Mouse (Mus musculus) urinary bladder, postnatal 25 days (tissue): ENCODE measurements around the gene Catsper1.
"Not testable (repeated sequence)": the region's sequence is repeated elsewhere in the genome, so short reads cannot be mapped to it uniquely, and the experiment has no call there.

ENCODE experiments used
- DNase-seq: peaks from one replicate; pipeline ENCODE4 v3.0.0; 2022; ENCODE audit warnings: low spot score

Catsper1 gene

DNA sequence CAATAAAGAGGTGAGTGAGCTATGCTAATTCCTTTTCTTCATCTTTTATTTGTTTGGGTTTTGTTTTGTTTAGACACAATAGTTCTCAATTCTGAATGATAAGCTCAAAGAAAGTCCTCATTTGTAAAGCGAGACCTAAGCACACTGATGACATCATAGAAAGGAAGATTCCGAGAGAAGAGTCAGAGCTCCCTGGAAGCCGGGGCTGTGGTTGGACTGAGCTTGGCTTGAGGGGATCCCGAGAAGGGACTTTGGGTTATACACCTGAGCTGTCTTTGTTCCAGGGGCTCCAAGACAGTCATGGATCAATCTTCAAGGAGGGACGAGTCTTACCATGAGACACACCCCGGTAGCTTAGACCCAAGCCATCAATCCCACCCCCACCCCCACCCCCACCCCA is at the start of gene Catsper1:
Catsper1 (plus strand) TSS at position 301 of the 400 bp plus-strand sequence.
- no peak for DNase-seq

DNA sequence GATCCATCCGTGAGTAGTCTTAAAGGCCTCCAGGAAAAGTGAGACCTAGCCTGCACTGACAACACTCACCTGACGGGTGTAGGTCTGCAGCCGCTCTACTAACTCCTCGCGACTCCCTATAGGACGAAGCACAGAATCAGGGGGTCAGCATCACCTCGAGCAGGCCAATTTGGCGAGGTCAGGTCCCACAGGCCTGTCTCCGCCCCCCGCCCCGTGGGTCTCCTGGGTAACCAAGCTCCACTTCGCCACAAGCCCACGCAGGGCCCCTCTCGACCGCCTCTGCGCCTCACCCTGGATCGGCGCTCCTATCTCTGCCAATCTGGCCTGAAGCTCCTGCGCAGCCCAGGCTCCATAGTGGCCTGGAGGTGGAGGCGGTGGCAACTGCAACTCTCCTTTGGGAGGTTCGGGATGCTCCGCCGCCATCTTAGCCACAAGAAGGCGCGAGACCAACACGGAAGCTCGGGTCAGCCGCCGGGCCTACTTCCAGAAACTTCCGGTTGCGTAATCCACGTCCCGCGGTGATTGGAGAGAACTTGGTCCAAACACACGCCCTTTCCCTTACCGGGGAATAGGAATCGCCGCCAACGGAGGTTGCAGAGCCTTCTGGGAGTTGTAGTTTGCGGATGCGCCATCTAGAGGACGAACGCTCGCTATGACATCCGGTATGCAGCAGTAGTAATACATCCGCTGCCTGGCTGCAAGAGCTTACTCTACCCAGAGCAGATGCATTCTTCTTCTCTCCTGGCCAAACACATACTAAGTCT is 40.4 kb upstream of the Catsper1 start, which contains the start of gene Sf3b2:
Sf3b2 (minus strand) TSS at position 484 of the 764 bp plus-strand sequence.
- peak; percentile 93 for DNase-seq

DNA sequence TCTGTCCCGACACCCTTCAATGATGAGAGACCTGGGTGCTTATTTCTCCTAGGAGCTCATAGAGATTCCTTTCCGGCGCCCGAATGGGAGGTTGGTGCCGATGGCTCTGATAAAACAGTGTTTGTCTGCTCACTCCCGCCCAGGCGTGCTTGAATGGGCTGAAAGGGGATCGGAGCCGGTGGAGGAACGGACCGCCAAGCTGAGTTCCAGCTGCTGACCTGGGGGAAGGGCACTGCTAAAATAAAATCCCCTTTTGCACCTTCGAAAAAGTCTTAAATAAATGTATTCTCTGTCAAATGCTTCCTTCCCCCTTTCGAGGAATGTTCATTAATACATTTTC is 39.8 kb upstream of the Catsper1 start:
- DNase-seq: no peak

DNA sequence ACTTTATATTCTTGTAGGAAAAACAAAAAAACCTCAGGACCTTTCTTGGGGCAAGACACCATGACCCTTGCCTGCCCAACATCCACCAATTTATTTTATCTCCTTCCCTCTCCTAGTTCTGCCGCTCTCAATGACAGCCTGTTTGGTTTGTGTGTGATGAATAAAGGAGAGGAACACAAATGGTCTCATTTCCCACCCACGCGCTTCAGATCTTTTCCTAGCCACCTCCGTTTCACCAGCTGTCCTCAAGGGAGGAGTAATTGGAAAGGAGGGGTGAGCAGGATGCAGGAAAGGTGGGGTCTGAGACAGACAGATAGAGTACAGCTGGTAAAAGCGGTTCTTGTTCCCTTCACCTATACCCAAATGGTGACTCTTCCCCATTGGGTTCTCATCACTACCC is 38.9 kb upstream of the Catsper1 start:
- DNase-seq: no peak

DNA sequence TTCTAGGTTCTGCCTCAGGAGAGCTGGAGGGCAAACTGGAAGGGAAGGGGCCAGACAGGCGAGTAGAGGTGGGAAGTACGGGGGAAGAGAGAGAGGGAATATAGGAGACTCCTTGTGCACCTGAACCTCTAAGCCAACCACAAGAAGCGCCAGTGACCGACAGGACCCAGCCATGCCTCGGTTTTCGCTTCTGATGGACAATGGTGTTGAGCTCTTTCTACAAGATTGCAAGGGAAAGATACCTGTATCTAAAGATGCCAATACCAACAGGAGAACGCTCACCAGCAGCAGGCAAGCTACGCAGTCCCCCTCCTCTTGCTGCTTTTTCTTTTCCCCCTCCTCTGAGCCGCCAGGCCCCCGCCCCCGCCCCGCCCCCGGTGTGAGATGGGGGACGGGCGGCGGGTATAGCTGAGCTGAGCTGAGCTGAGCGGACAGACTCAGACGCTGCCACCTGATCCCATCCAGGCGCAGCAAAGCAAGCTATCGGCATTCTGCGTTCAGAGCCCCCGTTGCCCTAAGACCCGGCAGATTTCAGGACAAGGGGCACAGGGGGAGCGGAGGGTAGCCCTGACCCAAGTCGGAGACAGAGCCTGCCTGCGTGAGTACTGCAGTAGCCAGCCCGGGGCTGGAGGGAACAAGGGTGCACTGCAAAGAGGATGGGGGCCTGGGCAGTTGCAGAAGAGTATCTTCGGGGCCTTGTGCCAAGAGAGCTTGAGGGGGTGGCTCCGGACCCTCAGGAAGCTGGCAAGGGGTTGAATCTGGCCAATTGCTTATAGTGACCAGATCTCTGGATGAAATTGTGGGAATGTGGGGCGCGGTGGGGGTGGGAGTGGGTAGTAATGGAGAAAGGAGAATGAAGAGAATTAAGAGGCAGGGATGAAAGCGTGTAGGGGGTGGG is 37.4 kb upstream of the Catsper1 start, which contains the start of gene Gal3st3:
Gal3st3 (plus strand) TSS at position 429 of the 898 bp plus-strand sequence.
- DNase-seq: no peak

DNA sequence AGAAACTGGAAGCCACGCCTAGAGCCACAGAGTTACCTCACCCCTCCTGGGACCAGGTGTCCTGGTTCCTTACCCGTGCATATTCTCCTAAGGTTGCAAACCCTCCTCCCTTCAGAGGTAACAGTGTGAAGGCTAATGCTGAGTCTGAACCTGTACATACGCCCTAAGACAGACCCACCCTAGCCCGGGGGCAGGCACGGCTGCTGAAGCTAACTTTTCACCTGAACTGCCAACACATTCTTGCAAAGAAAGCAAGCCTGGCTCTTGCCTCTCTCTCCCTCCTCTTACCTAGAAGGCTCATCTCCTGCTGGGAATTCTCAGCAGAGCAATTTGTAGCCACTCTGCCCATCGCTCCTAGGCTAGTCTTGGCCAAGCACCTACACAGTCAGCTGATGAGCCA is 35.0 kb upstream of the Catsper1 start:
- no peak for DNase-seq

DNA sequence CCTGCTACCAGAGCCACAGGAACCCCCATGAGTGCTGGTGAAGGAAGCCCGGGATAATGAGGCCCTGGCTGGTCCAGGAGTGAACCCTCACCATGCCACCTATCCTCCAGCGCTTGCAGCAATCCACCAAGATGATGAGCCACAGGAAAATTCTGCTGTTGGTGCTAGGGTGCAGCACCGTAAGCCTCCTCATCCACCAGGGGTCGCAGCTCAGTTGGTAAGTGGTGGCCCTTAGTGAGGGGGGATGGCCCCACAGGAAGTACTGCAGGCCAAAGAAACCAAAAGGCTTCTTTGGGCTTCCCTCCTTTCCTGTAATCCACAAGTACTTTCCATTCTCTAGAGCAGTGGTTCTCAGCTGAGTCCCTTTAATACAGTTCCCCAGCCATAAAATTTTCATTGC is 33.1 kb upstream of the Catsper1 start:
- peak; percentile 33 for DNase-seq

DNA sequence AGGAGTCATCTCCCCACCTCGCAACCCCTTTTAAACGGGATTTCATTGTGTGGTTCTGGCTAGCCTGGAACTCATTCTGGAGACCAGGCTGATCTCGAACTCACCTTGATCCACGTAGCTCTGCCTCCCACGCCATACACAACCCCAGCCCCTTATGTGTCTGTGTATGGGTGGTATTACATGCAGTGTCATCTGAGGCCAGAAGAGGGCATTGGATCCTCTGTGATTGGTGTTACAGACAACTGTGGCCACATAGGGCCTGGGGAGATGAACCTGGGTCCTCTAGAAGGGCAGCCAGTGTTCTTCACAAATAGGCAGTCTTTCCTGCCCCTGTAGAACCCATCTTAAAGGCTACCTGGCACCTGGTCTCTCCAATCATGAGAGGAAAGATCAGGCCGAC is 29.3 kb upstream of the Catsper1 start:
- no peak for DNase-seq

DNA sequence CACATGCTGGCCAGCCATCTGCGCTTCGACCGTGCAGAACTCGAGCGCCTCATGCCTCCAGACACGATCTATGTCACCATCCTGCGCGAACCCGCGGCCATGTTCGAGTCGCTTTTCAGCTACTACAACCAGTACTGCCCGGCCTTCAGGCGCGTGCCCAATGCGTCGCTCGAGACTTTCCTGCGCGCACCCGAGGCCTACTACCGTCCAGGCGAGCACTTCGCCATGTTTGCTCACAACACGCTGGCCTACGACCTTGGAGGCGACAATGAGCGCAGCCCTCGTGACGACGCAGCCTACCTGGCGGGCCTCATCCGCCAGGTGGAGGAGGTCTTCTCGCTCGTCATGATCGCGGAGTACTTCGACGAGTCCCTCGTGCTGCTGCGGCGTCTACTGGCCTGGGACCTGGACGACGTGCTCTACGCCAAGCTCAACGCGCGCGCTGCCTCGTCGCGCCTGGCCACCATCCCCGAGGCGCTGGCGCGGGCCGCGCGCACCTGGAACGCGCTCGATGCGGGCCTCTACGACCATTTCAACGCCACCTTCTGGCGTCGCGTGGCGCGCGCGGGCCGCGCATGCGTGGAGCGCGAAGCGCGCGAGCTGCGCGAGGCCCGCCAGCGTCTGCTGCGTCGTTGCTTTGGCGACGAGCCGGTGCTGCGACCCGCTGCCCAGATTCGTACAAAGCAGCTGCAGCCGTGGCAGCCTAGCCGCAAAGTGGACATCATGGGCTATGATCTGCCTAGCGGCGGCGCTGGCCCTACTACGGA is 28.4 kb upstream of the Catsper1 start:
- DNase-seq: no peak

DNA sequence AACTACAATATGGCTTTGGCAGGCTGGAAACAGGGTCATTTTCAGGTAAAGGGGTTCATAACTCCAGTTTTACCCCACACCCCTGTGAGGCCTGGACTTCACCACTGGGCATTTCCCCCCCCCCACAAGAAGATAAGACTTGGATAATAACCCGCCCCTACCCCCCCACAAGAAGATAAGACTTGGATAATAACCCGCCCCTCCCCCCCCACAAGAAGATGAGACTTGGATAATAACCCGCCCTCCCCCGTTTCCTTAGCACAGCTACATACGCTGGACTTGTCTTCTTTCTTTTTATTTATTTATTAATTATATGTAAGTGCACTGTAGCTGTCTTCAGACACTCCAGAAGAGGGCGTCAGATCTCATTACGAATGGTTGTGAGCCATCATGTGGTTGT is 26.5 kb upstream of the Catsper1 start:
- DNase-seq: no peak

DNA sequence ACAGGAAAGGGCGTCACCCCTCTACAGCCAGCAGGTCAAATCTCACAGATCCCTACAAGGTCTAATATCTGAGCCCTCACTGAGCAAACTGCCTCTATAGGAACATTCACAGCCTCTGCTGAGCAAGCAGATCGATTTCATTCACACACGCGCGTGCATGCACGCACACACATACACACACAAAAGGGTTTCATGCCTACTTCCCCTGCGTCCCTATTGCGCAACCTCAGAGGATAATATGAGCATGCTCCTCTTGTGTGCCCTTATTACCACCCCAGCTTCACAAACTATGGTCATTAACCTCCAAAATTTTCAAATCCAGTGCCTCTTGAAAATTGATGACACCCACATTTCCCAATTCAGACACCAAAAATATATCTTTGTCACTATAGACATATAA is 22.4 kb upstream of the Catsper1 start:
- no peak for DNase-seq

DNA sequence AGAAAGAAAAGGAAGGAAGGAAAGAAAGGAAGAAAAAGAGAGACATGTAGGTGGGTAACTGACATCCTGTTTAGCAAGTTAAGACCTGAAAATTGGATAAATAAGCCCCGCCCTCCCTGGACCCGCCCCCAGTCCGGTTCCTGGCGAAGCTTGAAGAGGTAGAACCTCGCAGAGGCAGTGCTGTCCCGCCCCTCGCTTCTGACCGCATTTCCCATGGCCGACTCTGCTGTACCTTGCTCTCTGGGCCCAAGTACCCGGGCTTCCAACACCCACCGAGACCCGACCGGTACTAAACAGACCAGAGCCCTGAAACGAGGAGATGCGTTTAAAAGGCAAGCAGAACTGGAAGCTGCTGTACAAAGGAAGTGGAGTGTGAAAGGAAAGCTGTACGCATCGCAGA is 11.7 kb upstream of the Catsper1 start:
- no peak for DNase-seq

DNA sequence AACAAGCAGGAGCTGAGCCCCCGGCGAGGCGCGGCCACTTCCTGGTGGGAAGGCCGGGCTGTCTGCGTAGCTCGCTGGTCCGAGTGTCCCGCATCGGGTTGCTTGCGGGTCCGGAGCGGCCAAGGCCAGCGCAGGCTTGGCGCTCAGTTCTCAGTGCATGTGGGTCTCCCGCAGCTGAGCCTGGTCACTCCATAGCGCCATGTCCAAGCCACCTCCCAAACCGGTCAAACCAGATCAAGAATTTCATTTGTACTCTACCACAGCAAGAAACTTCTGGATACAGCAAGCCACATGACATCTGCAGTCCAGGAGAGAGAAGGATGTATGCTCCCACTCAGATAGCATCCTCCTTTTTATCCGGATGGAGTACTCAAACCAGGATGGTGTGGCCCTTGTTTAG is 7.6 kb upstream of the Catsper1 start:
- DNase-seq: no peak

DNA sequence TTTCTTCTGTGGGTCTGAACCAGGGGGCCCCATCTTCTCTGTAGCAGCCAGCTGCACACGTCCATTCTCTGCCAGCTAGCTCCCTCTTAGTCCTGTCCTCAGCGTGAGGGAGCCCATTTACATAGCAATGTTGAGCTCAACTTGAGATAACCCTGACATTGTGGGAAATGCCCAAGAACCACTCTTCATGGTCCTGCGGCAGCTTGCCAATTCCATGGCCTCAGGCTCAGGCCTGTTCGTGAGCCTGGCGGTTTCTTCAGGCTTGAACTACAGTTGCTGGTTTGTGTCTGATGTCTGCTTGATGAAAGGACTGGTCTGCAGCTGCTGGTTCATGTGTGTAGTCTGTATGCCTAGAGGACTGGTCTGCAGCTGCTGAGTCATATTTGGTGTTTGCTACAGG is 800 bp upstream of the Catsper1 start:
- DNase-seq: no peak

DNA sequence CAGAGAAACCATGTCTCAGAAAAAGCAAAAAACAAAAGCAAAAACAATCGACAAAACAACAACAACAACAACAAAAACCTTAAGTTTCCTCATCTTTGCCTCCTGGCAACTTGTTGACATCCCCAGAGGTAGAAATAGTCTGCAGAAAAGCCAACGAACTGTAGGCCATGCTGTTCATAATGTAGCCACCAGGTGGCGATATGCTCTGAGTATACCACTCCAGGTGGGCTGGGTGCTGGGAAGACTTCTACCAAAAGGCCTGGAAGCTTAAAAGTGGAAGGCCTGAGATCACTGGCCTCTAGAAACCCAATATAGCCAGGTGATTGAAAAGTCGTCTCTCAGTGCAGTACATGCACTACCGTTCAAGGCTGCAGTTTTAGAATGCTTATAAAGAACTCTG is 2.4 kb downstream of the Catsper1 start:
- DNase-seq: peak; percentile 65

DNA sequence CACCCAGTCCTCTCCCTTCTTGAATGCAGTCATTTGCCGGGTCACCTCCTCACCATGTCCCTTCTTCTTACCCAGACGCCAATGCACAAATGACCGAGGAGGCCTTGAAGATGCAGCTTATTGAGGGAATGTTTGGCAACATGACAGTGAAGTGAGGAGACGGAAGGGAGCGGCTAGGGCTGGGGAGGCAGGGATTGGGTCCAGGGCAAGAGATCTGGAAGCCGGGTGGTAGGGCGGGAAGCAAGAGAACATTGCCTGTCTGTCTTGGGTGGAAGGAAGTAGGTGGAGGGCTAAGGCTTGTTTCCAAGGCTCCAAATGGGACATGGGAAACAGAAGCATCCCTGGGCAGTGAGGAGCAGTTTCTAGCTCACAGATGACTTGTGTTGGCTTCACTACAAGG is 5.8 kb downstream of the Catsper1 start:
- DNase-seq: no peak

DNA sequence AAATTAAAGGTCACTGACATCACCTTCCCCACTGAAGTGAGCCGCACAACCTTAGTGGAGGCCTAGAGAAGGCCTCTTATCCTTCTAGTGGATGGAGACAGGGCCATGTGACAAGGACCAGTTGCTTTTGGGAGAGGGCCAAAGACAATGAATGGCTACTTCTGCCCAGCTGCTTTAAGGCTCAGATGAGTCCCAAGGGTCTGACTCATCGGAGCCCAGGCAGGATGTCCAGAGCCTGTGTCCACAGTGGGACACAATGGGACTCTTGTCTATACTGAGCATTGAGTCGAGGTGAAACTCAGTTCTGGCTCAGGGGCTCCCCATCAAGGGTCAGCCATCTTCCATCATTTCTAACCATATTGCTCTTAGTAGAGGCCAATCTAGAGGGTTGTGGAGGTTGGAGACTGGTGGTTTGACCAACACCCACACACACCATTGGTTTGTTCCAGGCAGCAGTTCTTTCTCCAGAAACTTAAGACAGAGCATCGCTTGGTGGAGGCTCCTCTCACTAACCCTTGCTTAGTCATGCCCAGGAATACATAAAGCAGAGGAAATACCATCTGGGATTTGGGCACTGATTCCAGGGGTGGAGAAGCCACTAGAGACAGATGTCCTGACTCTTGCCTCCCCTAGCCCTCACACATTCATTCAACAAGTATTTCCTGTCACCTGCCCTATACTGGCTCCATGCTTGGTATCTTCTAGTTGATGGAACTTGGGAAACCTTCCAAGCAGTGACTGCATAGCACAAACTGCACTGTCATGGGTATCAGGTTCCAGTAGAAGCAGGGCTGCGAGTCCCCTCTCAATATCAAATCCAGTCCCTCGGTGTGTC is 10.0 kb downstream of the Catsper1 start:
- no peak for DNase-seq

DNA sequence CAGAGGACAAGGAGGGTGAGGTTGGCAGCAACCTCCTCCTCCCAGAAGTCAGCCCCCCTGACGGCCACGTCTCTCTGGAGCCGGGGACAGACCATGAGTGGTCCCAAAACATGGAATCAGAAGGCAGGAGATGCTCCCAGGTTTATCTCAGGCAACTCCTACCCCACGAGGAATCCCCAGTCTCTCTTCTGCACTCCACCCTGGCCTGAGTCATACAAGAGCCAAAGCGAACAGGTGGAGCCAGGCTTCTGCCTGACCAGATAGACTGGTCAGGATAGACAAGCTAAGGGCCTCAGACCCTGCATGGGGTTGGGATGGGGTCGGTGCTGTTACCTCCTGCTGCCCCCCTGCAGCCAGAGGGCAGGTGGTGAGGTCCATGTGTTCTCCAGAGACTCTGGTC is 12.5 kb downstream of the Catsper1 start:
- DNase-seq: no peak

DNA sequence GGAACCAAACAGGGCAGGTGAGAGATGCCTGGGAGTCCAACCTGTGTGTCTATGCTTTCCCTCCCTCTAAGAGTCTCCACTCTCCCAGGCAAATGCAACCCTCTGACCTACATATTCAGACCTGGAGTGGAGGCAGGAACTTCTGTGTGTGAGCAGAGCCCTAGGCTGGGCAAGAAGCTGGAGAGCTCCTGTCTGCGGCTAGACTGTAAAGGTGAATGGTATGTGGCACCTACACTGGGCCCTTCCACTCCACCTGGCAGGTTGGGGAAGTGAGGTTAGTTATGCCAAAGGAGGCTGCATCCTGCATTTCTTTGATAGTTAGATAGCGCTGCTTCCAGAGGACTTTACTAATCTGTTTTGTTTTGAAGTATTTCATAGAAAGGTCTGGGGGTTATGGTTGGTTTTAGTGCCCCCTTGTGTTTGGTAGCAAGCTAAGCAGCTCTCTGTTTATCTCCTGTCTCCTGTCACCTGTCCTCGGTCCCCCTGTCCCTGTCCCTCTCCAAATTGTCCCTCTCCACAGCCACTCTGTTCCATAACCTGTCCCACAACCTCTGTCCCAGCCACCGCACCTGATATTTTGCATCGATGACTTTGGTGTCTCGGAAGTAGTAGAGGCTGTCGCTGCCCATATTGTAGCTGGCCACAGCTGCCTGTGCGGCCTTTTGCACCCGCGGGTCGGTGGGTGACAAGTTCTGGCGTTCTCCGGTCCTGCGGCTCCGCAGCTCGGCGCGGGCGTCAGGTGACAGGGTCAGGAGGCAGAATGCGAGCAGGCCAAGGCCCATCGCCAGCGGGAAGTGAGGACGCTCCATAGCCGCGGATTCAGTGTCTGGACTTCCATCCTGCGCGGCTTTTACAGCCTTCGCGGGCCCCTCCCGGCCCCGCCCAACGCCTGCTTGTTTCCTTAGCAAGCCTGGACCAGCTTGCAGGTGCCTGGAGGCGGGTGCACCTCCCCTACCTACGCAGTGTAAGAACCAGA is 13.3 kb downstream of the Catsper1 start:
- DNase-seq: peak; percentile 7

DNA sequence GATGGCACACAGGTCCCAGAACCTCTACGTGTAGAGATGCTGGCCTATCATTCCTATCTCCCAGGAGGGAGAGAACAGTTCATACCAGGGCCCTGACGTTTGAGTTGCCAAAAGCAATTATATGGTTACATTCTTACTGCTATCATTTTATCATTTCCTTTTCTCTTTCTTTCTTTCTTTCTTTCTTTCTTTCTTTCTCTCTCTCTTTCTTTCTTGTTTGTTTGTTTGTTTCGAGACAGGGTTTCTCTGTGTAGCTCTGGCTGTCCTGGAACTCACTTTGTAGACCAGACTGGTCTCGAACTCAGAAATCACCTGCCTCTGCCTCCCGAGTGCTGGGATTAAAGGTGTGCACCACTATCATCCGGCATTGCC is 13.9 kb downstream of the Catsper1 start, which contains the start of gene Cst6:
Cst6 (minus strand) TSS at position 73 of the 372 bp plus-strand sequence.
- not testable (repeated sequence) for DNase-seq
